Mouse (Mus musculus) forebrain, embryonic 16.5 days (tissue): ENCODE measurements at regions not wholly inside any gene's neighbourhood (a gene's known extent, or its start where the extent isn't known, plus 50 kb on each side); places are given as distances from the start of the nearest gene placed in this dataset.

ENCODE experiments used
- ATAC-seq: fragments of 200-750 bp; cut with Nextera tagmentation; 2 replicates; pipeline ENCODE4 v1.8.0; 2017; ENCODE audit warnings: mild to moderate bottlenecking, moderate library complexity
- H3K27ac ChIP-seq: fragments of 300-500 bp; sonication (generic); 2 replicates; pipeline ENCODE4 v1.5.1; 2014; ENCODE audit warnings: low read length, control low read depth
- H3K27me3 ChIP-seq: fragments of 300-500 bp; sonication (generic); replicated peaks from 2 replicates; pipeline ENCODE4 v1.6.1; 2014; ENCODE audit warnings: low read length; ENCODE audit not compliant: control insufficient read depth, insufficient read depth
- H3K36me3 ChIP-seq: fragments of 300-500 bp; sonication (generic); 2 replicates; pipeline ENCODE4 v1.6.1; 2014; ENCODE audit not compliant: control insufficient read depth, insufficient read depth
- H3K4me1 ChIP-seq: fragments of 300-500 bp; sonication (generic); replicated peaks from 2 replicates; pipeline ENCODE4 v1.6.1; 2014; ENCODE audit warnings: low read length; ENCODE audit not compliant: control insufficient read depth, insufficient read depth
- H3K4me2 ChIP-seq: fragments of 300-500 bp; sonication (generic); 2 replicates; pipeline ENCODE4 v1.6.1; 2014; ENCODE audit warnings: mild to moderate bottlenecking, low read length, control low read depth
- H3K4me3 ChIP-seq: fragments of 300-500 bp; sonication (generic); replicated peaks from 2 replicates; pipeline ENCODE4 v1.5.1; 2014; ENCODE audit warnings: mild to moderate bottlenecking, low read length, control low read depth
- H3K9ac ChIP-seq: fragments of 300-500 bp; sonication (generic); replicated peaks from 2 replicates; pipeline ENCODE4 v1.6.1; 2014; ENCODE audit warnings: low read depth, low read length, control low read depth
- H3K9me3 ChIP-seq: fragments of 300-500 bp; sonication (generic); 2 replicates; pipeline ENCODE4 v1.6.1; 2016; ENCODE audit warnings: low read length; ENCODE audit not compliant: control insufficient read depth
- WGBS: fragments of 180-500 bp; shearing (Covaris S2); extraction: QIAGEN DNeasy Blood & Tissue Kit; methylation state at CpG from one replicate; pipeline ENCODE4 v1.1.7; 2014; 5-methylcytosine and 5-hydroxymethylcytosine counted together

DNA sequence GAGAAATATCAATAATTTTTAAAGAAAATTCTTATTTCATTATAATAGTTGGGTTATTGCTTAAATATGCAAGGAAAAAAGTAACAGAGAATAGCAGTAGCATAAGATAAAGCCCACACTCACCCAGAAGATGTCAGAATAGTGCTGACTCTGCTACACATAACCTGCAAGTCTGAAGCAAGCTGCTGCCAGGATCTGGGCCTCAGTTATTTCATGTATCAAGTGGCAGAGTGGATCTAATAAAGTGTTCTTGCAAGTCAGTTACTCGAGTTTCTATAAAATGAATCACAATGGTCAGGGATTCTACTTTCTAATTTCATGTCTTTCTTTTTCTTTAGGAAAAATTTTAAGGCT, 466.2 kb downstream of the Klhl13 start:
- Histone ChIP-seq H3K4me1 (no peaks in the 10 kb centered on the region), H3K27ac (no peak overlapping the region), H3K36me3 (no peaks in the 10 kb centered on the region), H3K4me3 (no peak overlapping the region), H3K27me3 (no peaks in the 10 kb centered on the region), H3K9ac (no peak overlapping the region), H3K4me2 (no peak overlapping the region), H3K9me3 (no peaks in the 10 kb centered on the region)
- 11% methylated on average over 1 of the region's 1 CpGs for WGBS
- peak; percentile 65; the same call in 1 of the 2 replicates for ATAC-seq

DNA sequence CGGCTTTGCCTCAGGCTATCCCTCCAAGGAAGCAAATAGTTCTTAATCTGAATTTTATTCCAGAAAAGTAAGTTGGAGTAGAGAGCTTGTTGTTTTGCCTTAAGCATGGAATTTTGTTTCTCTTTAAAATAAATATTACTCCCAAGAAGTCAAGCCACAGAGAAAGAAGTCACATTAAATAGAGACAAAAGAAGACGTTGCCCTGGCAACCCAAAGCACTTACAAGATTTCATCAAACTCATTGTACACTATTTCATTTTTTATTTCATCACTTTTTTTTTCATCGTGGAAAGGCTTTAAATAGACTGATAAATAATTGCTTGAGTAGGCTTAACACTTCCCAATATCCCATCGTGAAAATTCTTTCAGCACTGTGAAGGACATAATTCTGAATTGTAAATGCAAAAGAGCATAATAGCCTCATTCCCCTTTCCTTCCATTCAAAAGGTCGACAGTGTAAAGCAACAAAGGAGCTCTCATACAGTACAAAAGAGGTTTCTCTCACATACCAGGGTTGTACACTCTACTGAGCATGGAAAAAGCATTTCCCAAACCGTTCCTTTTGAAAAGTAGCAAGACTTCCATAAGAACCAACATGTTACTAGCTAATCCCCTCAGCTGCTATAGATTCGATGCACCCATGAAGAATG, 466.7 kb downstream of the Klhl13 start:
- Histone ChIP-seq H3K4me2 (no peak overlapping the region), H3K9me3 (no peaks in the 10 kb centered on the region), H3K36me3 (no peaks in the 10 kb centered on the region), H3K4me3 (no peak overlapping the region), H3K27me3 (no peaks in the 10 kb centered on the region), H3K9ac (no peak overlapping the region), H3K27ac (no peak overlapping the region), H3K4me1 (no peaks in the 10 kb centered on the region)
- WGBS, result 24% methylated on average over 7 of the region's 7 CpGs
- peak; percentile 95 for ATAC-seq

DNA sequence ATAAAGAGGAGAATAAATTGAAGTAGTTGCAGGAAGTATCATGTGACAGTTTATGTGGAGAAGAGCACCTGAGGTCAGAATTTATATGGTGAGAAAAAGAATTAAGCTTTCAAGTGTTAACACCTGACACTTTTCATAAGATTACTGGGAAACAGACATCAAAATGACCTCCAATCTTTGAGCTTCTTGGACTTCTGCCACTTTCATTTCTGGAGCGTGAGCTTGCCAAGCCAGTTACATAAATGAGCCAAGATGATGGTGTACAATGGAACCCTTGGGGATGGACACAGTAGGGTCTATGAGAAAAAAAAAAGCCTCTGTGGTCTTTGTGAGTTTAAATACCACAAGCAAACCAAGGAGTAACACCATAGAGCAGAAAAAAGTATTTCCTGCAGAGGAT, 495.1 kb downstream of the Klhl13 start:
- Histone ChIP-seq H3K36me3 (no peaks in the 10 kb centered on the region), H3K27ac (no peak overlapping the region), H3K4me3 (no peak overlapping the region), H3K9me3 (no peaks in the 10 kb centered on the region), H3K27me3 (no peaks in the 10 kb centered on the region), H3K9ac (no peak overlapping the region), H3K4me1 (no peaks in the 10 kb centered on the region), H3K4me2 (no peak overlapping the region)
- 32% methylated on average over 1 of the region's 1 CpGs for WGBS
- ATAC-seq, result no peak

DNA sequence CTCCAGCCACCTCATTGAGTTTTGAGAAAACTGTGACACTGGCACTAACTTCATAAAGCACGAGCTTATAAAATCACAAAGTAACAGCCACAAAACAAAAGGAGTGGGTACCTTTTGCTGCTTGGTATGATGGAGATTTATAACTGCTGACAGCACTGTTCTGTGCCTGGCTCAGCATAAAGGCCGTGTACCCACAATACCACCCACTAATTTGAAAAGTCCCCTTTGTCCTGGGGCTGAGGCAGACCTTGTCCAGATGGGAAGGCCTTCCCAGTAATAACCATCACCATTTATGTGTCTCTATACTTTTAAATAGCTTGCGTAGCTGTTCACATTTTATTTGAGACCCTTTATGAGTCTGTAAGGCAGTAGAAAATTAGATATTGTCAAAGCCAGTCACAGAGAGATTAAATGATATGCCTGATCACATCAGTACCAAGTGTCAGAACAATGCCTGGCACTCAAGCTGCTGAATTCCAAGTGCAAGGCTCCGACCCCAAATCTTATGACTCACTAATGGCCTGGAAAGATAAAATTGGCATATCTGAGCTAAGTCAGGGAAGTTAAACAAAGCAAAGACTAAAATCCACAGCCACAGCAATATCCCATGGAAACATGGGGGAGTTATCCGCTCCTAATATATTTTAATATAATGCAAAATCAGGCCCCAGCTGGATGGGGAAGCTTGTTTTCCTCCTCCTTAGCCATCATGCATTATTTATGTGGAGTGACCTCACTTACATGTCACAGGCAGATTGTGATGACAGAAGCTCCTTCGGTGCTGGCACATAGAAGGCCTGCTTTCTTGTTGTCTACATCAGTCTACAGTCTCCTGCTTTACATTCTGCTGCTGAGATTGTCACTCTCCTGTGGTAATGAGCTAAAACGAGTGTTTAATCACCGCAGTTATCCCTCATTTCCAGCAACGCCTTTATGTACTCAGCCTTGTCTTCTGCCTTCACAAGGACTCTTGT, 515.1 kb downstream of the Klhl13 start:
- 21% methylated on average over 9 of the region's 9 CpGs for WGBS
- peaks cover 3% of the 10 kb centered on the region; the same call in 1 of the 2 replicates for H3K4me1 ChIP-seq
- H3K4me2 ChIP-seq, result no peak overlapping the region
- H3K9ac ChIP-seq, result no peak overlapping the region
- H3K27ac ChIP-seq, result peak overlapping the region; percentile 64
- H3K27me3 ChIP-seq, result no peaks in the 10 kb centered on the region
- no peak overlapping the region for H3K4me3 ChIP-seq
- peak; percentile 95 for ATAC-seq
- no peaks in the 10 kb centered on the region for H3K9me3 ChIP-seq
- H3K36me3 ChIP-seq, result no peaks in the 10 kb centered on the region

DNA sequence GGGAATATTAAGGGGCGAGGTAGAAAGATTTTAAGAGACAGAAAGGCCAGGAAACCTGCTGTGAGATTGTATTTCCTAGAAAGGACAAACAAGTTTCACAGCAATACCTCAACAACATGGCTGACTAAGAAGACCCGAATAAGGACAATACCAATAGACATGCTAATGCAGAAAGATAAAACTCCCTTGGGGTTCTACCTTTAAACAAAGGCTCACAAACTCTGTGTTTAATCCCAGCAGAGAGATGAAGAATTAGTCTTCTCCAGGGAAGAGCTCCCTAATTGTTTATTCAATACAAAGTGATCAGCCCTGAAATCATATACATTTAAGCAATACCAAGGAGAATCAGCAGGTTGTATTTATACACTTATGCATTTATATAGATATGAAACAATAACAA, 516.1 kb downstream of the Klhl13 start:
- no peak for ATAC-seq
- no peak overlapping the region for H3K9ac ChIP-seq
- H3K4me1 ChIP-seq, result peaks cover 3% of the 10 kb centered on the region; the same call in 1 of the 2 replicates
- H3K9me3 ChIP-seq, result no peaks in the 10 kb centered on the region
- 40% methylated on average over 2 of the region's 2 CpGs for WGBS
- no peak overlapping the region for H3K4me2 ChIP-seq
- H3K27me3 ChIP-seq, result no peaks in the 10 kb centered on the region
- no peaks in the 10 kb centered on the region for H3K36me3 ChIP-seq
- H3K4me3 ChIP-seq, result no peak overlapping the region
- H3K27ac ChIP-seq, result no peak overlapping the region

DNA sequence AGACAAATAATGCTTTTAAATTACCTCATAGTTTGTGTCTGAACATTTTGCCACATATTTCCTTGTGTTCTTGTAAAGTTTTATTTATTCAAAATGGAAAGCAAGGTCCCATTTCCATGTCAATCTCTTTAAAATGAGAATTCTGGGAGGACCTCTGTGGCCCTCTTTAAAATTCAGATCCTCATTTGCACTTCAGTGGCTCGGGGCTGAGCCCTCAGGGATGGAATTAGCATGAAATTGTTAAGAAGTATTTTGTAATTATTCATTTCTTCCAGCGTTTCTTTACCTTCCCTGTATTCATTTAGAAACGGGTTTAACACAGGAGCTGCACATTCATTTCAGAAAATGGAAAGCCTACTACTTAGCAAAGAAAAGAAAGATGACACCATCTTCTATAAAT, 531.7 kb downstream of the Klhl13 start:
- no peaks in the 10 kb centered on the region for H3K36me3 ChIP-seq

DNA sequence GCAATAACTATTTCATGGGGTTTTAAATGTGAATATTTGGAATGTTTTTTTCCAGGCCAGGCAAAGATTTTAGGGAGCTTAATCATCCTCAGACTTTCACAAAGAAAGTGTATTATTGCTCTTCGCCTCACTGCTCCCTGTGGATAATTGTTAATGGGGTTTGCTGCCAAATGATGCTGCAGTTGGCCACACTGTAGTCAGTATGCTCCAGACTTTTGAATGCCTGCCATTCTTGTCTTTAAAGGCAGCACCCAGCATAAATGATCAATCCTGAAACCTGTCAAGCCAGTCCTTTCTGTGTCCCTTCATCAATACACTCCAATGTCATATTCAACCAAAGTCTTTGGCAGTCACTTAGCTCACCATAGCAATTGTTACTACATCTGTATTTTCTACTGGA, 559.7 kb downstream of the Klhl13 start:
- H3K27me3 ChIP-seq, result no peaks in the 10 kb centered on the region
- no peak overlapping the region for H3K9ac ChIP-seq
- H3K4me3 ChIP-seq, result no peak overlapping the region
- no peaks in the 10 kb centered on the region for H3K36me3 ChIP-seq
- H3K4me1 ChIP-seq, result no peaks in the 10 kb centered on the region
- H3K27ac ChIP-seq, result no peak overlapping the region
- WGBS, result 55% methylated on average over 1 of the region's 1 CpGs
- no peaks in the 10 kb centered on the region for H3K9me3 ChIP-seq
- H3K4me2 ChIP-seq, result no peak overlapping the region
- no peak for ATAC-seq

More for the DNA sequence above, 531.7 kb downstream of the Klhl13 start:
- WGBS, result 20% methylated on average over 3 of the region's 3 CpGs
- Histone ChIP-seq H3K4me1 (no peaks in the 10 kb centered on the region), H3K27me3 (no peaks in the 10 kb centered on the region), H3K27ac (no peak overlapping the region), H3K4me3 (no peak overlapping the region), H3K9me3 (no peaks in the 10 kb centered on the region), H3K4me2 (no peak overlapping the region), H3K9ac (no peak overlapping the region)
- 0 out of 2 replicates have a peak, but pooled peaks have one; percentile 23 for ATAC-seq

DNA sequence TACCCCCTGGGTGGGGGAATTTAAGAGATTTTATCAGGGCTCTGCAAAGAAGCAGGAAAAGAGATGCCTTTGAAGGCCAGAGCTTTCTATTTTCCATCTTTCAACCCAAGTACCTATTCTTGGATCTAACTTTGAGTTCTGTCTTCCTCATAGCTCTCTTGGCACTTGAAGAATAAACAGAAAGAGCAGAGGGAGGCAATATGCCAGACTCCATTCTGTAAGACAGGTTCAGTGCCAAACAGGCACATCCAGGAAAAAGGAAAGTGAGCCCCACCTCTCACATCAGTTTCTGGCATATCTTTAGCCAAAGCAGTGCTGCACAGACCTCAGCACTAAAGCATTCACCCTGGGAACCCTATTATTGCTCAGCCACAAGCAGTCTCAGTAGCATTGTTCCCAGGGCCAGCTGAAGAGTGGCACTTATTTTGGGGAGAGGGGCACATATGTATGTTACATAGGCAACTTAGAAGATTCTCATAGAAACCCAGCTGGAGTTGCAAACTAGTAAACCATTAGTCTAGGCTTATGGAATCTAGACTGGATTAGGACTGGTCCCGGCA, 594.8 kb downstream of the Klhl13 start:
- H3K4me3 ChIP-seq, result no peak overlapping the region
- no peaks in the 10 kb centered on the region for H3K36me3 ChIP-seq
- H3K9me3 ChIP-seq, result no peaks in the 10 kb centered on the region
- peak; percentile 43; the same call in 1 of the 2 replicates for ATAC-seq
- WGBS, result 74% methylated on average over 1 of the region's 1 CpGs
- no peak overlapping the region for H3K9ac ChIP-seq
- H3K4me2 ChIP-seq, result no peak overlapping the region
- no peaks in the 10 kb centered on the region for H3K27me3 ChIP-seq
- H3K27ac ChIP-seq, result no peak overlapping the region
- H3K4me1 ChIP-seq, result no peaks in the 10 kb centered on the region

DNA sequence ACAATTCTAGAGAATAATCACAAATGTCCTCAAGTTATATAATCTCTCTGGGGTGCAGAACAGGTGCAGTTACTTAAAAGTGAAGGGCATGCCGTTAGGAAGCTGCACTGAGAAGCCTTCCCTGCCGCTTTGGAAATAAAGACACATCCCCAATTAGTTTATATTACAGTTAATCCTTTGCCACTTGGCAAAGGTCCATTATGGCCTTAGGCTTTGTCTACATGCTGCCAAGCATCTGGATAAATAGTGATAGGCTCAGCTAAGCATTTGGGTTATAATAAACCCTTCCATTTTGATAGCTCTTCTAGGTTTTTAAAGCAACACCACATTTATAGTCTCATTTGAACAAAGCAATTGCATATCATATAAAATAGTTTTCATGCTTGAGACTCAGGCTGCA, 625.6 kb downstream of the Klhl13 start:
- H3K9ac ChIP-seq, result no peak overlapping the region
- no peaks in the 10 kb centered on the region for H3K9me3 ChIP-seq
- no peak for ATAC-seq
- H3K4me3 ChIP-seq, result no peak overlapping the region
- no peaks in the 10 kb centered on the region for H3K27me3 ChIP-seq
- H3K27ac ChIP-seq, result no peak overlapping the region
- no peak overlapping the region for H3K4me2 ChIP-seq
- H3K4me1 ChIP-seq, result 0 out of 2 replicates have a peak, but pooled peaks cover 2% of the 10 kb centered on the region
- no peaks in the 10 kb centered on the region for H3K36me3 ChIP-seq
- WGBS, result 8% methylated on average over 2 of the region's 2 CpGs
